Mouse (Mus musculus) frontal cortex, postnatal 10 days (tissue): Measurements from ENCODE around the gene Gpr26.
A peak's percentile ranks its signal among the peaks of the same experiment; 100 is the strongest.

ENCODE experiments used
- DNase-seq, 2 experiments: peaks; one replicate each; pipeline ENCODE4 v3.0.0; 2022; ENCODE audit warnings: low spot score in 2 of 2, mixed read lengths in 1 of 2

The Gpr26 gene

DNA sequence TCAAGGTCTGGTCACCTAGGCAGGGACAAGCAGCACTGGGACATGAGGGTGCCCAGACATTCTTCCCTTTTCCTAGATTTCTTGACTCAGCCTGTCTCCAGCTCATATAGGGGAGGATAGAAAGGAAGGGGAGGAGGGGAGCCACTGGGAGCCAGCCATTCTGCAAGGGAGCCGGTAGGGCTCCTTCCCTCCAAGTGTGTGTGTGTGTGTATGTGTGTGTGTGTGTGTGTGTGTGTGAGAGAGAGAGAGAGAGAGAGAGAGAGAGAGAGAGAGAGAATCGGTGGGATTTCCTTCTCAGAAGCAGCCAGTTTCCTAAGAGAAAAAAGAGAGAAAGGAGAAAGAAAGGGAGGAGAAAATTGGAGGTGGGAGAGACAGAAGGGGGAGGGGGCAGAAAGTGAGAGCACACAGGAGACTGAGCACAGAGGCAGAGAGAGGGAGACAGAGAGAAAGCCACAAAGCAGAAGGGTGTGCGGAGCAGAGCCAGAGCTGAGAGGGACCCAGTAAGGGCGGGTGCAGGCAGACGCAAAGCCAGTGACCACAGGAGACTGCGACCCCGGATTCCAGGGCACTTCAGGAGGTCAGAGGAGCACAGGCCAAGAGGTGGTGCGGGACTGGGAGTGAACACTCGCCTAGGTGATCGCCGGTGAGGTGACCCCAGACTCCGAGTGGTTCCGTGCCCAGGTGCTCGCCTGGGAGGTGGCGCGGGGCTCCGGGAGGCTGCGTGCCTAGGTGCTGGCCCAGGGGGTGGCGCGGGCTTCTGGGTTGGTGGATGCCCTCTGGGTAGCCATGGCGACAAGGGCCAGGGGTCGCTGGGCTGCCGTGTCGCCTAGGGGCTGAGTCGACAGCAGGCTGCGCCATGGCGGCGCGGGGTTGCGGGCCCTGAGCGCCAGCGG is at the start of gene Gpr26:
TSS of gene Gpr26 (plus strand) at position 438 of the 893 bp plus-strand sequence.
- DNase-seq, result peak; percentile 36 to 48

DNA sequence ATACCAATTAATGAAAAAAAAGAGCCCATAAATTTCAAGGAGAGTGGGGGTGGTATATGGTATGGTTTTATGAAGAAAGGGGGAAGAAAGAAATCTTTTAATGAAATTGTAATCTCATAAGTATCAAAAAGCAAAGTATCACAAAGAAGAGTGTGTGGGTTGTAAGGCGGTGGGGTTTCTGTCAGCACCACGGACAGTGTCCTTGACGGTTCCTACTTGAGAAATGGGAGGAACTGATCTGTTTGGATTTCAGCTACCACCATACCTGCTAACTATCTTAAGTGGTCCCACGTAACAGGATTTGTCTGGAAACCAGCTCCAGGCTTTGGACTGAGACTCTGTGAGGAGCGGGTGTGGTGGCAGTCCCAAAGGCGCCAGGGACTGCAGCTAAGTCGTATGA is 48.9 kb upstream of the Gpr26 start:
- no peak for DNase-seq

DNA sequence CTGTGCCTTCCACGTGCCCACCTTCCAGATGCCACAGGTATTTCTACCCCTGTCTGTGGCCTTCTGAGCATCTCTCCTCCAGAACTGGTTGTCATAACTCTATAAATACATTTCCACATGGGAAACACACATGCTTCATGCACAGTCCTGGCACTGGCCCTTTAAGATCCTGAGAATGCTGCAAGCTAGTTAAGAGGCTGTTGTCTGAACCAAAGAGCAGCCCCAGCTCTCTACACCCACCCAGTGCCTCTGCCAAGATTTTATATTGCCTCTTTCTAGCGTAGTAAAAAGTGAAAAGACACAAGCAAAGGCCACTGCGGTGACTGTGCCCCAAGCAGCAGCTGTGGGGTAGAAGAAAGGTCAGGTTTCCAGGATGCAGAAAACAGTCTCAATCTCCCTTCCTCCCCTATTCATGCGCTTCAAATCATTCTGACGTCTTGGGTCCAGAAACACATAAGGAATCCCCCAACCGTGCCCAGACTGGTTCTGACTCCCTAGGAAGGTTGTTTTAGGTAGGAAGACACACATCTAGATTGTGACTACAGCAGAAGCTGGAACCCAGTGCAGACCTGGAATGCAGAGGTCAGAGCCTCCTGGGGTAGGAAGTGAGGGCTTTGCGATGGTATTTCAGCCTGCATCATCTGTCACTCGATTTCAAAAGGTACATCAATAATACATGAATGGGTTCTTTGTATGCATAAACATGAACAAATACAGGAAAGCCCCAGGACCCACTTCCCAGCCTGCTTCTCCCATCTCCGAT is 38.8 kb upstream of the Gpr26 start:
- no peak for DNase-seq

DNA sequence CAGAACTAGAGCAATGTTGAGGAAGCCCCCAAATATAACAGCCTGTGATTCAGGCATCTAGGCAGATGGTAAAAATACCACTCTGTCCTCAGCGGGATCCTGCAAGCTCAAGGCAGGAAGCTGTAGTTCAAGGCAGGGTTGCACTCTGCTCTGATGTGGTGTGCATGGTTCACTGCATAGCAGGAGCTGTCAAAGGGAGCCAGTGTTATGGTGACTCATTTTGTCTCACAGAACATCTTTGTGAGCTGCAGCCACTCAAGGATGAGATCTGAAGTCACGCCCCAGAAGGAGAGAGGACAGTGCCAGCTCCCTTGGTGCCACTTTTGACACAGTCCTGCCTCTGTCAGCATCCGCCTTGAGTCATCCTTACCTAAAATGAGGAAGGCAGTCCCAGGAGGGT is 28.6 kb upstream of the Gpr26 start:
- DNase-seq, result no peak

DNA sequence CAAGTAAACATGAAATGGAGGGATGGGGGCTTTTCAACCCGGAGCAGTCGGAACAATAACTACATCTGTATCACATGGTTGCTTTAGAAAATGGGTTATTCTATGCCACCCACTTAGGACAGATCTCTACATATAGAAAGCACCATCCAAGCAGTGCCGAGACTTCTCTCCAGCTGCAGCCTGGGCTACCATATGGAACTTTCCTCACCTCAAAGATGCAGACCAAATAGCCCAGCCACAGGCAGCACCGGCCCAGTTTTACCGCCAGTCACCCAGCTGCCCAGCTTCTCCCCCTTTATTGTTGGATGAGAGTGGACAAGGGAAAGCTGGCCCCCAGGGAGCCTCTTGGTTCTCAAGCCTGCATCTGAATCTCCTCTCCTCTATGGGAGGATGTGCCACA is 15.1 kb upstream of the Gpr26 start:
- DNase-seq, result no peak

DNA sequence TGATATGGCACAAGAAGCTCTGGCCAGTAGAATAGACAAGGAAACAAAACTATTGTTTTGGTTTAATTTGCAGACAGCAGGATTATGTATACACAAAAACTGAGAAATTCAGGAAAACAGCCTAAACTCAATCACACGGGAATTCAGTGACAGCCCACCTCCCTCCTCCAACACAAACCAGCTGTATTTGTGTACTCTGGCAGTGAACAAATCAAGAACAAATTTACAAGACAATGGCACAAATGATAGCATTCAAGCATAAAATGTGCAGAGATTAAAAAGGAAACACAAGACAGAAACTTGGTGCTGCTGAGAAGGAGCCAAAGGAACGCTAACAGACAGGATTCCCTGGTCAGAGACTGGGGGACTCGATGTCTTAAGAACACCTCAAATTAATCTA is 12.9 kb upstream of the Gpr26 start:
- no peak for DNase-seq

DNA sequence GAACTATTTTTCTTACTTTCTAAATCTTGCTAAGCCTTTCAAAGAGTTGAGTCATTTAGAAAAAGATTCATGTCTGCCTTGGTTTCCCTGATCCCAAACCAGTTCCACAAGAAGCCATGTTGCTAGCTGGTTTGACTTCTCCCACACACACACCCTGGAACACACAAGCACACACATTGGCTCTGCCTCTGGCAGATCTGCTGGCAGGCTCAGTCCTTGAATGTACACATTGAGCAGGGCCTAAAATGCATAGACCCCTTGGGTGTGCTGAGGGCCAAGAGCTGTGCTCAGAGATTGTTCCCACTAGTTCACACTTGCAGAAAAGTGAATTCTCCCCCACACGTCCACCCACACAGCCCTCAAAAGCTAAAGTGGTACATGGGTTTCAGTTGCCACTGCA is 7.6 kb upstream of the Gpr26 start:
- DNase-seq, result no peak

DNA sequence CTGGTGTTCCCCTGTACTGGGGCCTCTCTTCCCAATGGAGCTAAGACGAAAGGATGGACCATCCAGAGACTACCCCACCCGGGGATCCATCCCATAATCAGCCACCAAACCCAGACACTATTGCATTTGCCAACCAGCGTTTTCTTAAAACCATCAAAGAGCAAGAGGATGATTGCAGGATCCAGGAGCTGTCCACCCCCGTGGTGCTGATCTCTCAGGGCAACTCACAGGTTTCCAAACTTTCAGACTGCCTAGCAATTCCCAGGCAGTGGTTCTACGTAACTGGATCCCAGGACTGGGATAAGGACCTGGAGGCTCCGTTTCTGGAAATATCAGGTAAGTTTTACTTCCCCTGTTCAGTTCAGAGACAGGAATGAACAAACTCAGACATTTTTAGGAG is 5.7 kb upstream of the Gpr26 start:
- no peak for DNase-seq

DNA sequence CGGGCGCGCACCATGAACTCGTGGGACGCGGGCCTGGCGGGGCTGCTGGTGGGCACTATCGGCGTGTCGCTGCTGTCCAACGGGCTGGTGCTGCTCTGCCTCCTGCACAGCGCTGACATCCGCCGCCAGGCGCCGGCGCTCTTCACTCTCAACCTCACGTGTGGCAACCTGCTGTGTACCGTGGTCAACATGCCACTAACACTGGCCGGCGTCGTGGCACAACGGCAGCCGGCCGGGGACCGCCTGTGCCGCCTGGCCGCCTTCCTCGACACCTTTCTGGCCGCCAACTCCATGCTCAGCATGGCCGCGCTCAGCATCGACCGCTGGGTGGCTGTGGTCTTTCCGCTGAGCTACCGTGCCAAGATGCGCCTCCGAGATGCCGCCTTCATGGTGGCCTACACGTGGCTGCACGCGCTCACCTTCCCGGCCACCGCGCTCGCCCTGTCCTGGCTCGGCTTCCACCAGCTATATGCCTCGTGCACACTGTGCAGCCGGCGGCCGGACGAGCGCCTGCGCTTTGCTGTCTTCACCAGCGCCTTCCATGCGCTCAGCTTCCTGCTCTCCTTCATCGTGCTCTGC is 745 bp downstream of the Gpr26 start:
- DNase-seq, result peak; percentile 20 to 33

DNA sequence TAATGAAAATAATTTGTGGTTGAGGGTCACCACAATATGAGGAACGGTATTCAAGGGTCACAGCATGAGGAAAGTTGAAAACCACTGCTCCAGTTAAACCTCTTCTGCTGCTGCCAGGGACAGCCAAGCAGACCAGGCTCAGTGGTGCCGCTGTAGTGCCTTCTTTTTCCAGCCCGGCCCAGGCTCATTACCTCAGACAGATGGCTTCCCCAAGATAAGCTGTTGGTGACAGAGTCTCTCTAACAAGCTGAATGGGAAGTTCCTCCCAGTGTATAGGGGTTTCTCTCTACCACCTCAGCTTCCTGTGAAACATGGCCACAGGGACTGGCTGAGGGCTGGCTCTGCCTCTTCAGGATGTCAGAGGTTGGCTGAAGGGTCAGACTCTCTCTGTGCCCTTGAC is 4.0 kb downstream of the Gpr26 start:
- no peak for DNase-seq

DNA sequence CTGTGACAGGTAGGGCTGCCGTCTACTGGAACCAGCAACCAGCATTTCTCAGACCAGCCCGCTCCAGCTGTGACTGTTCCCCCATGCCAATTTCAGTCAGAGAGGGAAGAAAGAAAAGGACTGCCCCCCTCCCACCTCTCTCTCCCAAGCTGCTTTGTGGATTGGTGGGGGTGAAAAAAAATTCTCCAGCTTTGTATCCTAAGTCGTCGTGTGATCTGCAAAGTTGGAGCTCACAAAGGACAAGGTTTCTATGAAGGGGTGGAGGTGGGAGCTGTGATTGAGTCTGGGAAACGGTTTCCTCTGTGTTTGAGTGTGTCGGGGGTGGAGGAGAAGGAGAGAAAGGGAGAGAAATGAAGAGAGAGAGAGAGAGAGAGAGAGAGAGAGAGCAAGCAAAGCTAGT is 9.6 kb downstream of the Gpr26 start:
- DNase-seq, result no peak

DNA sequence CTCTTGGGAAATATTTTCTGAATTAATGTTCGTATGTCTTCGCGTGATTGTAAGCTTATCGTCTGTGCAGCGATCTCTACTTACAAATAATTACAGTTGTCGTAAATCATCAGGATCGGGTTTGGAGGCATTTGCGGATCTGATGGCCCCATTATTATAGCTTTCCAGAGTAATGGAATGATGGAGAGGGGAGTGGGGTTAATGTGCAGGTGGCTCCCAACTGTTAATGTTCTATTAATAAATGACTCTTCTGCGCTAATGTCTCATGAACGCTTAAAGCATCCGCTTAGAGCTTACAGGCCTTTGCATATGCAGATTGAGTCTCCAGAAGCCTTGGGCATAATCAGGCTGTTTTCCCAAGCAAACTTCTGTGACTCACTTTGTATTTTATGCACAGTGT is 12.3 kb downstream of the Gpr26 start:
- no peak for DNase-seq

DNA sequence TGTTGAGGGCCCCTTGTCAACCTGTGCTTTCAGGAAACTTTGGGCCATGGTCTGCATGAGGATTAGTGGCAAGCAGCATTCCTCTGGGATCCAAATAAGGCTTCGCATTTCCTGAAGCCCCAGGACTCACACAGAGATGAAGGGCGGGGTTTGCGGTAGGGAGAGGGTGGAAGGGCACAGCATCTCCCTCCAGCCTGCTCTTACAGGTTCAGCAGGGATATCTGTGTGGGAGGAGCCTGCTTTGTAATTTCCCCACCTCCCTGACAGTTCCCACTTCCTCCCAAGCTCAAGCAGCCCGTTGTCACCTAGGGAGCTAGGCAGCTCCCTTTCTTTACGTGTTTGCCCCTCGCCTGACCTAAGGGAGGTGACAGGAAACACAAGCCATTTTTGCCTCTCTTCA is 22.8 kb downstream of the Gpr26 start:
- DNase-seq, result no peak

DNA sequence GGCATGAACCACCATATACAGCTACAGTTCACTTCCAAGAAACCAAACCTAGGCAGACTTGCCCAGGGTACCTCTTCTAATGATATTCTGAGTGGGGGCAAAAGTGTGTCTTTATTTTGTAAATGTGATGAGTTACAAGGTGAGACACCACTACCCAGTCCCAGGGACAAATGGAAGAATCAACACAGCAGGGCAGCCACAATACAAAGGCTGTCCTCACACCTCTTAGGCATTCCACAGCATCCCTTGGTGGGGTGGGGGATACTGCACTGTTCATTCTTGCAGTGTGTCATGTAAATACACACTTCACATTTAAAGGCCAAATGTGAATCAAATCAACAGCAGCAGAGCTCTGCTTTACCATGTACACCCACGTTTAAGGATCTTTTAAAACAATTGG is 26.0 kb downstream of the Gpr26 start:
- no peak for DNase-seq

DNA sequence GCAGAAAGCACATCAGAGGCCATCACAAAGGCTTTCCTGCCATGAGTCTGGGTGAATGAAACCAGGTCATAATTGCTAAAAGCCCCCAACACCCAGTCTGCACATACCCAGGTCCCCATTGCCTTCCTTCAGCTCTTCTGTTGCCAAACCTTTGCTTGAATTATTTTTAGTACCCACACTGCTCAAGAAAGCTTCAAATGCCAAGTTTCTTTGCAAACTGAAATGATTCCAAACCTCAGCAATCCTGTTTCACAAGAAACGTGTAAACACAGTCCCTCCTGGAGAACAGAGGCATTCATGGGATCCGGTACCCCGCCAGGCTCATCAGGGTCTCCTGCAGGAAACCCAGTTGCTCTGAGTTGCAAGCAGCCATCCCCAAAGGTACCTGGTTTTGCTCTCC is 26.6 kb downstream of the Gpr26 start:
- no peak for DNase-seq

DNA sequence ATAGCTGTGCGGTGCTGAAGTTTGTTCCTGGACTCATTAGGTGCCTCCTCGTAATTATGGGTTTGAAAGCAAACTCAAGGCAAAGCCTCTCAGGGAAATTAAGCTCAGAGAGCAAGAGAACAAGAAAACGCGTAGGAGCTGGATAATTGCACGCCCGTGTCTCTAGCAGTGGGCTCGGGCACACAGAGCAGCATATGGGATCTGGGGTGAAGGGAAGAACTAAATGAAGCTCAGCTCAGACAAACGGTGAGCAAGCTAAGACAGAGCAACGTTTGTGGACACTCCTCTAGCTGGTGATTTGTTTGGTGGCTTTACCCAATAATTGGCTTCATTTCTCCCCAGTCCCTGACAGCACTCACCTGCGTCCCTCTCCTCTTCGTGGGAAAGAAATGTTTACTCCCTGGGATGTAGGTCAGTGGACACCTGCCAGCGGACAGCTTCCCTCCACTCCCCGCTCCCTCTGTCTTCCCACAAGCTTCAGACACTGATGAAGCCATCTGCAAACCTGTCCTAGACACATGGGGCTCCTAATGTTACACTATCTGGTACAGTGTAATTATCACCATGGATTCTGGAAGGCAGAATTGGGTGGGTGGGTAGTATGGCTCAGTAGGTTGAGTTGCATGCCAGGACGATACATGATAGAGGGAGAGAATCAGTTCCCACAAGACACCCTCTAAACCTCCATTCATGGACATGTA is 39.9 kb downstream of the Gpr26 start:
- DNase-seq, result no peak

DNA sequence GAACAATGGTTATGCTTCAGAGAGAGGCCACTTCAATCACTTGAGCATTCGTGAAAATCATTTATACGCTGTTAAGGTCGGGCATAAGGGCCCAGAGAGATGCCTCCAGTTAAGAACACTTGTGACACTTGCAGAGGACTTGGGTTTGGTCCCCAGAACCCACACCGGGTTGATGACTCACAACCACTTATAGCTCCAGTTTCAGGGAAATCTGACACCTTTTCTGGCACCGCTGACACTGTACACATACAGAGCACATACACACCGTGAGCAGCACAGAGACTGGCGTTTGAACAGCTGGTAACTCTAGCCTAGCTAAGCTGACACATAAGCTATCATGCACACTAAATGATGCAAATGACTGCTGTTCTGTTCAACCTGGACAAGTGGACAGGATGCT is 42.7 kb downstream of the Gpr26 start:
- no peak for DNase-seq

DNA sequence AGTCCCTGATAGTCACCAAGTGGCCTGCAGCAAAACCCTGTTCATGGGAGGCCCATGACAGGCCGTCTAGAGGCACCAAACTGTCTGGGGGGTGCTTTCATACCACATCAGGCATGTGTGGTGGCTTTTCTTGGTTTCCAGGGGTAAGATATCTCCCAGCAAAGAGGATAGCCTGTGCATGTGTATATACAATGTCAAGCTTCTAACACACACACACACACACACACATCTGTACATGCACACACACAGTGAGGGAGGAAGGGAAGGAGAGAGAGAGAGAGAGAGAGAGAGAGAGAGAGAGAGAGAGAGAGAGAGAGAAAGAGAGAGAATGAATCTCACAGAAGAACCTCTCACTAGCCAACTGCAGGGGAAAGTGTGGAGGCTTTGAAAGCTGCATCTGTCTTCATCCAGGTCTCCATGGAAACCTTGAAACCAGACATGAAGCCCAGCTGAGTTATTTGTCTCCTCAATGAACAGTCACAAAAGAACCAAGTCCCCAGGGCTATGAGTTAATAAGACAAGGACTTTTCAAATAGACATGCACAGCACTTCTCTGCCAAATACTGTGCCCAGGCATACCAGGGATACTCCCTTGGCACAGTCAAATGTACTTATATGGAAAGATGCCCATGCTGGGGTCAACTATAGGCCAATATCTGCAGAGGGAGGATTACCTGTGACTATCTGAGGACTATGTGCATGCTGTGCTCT is 46.9 kb downstream of the Gpr26 start:
- DNase-seq, result no peak

DNA sequence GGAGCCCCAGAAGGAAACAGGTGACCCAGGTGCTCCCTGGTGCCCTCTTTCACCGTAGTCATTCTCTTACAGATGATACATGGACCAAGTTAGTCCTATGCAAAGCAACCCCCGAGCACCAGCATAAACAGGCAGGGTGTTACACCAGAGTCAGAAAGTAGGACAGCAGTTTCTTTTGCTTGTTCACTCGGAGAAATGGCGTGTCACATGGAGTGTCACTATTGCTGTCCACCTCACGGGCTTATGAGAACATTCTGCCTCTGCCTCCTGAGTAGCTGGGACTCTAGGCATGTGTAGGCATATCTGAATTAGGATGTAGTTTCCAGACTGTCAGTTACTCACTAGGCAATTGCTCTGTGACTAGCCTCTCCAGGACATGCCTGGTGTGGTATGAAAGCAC is 47.7 kb downstream of the Gpr26 start:
- DNase-seq, result no peak

DNA sequence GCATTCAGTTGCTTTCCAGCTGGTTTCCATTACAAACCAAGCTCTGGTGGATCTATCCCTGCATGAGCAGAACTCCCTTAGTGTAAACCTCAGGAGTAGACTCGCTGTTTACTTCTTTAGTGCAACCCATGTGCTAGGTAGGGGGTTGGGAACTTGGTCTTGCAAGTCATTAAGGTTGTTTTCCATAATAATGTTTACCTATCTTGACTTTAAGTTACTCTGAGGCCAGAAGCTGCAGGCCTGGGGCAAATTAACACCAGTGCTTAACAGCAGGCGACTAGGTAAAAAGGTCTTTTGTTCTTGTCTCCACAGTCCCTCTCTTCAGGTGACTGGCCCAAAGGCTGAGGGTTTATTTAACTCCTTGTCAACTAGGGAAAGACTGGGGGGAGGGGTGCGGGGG is 48.9 kb downstream of the Gpr26 start:
- no peak for DNase-seq

DNA sequence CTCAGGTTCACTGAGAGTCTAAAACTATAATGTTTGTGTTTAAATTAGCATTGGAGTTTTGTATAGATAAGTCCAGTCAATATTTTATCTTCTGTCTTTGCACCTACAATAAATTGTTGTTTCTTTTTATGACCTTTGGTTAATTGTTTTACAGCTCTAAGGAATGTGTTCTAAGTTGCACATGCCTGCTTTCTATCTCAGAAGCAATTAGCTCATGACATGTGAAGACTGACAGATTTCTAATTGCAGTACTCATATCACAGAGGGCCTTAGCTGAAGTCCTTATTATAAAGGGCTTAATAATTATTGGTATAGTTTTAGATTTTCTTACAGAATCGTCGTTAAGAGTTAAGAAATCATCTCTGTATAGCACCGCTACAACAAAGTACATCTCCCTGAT is 49.7 kb downstream of the Gpr26 start:
- DNase-seq, result no peak

DNA sequence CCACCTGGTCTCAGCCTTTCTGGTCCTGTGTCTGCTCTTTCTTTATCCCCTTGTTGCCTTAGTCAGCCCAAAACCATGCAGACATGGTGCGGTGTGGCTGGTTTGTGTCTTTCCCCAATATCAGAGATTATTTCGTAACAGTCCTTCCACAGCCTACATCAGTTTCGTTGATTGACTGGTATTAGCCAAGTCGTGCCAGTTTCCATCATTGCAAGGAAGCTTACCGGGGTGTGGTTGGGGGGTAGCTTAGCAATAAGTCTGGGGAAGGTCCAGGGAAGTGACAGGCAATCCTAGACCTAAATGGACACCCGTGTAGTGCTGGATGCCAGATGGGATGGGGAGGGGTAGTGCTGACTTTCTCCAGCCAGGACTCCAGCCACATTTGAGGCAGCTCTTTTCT is 59.3 kb downstream of the Gpr26 start:
- DNase-seq, result no peak
